Mouse (Mus musculus) CD4-positive naive resting alpha-beta T cell, adult 57 days (primary cell): ENCODE results near the gene Dnttip1. TPM values are rescaled to one million over a fixed set of nuclear protein-coding genes. Genes with fewer than 3 reads are reported as not detected.

Source experiments
- total RNA-seq: library from RNA; stranded (reverse); gene quantifications from one replicate; pipeline ENCODE4 v1.2.4, GENCODE M21; 2023

Dnttip1 gene
- 46.4 TPM for total RNA-seq

DNA sequence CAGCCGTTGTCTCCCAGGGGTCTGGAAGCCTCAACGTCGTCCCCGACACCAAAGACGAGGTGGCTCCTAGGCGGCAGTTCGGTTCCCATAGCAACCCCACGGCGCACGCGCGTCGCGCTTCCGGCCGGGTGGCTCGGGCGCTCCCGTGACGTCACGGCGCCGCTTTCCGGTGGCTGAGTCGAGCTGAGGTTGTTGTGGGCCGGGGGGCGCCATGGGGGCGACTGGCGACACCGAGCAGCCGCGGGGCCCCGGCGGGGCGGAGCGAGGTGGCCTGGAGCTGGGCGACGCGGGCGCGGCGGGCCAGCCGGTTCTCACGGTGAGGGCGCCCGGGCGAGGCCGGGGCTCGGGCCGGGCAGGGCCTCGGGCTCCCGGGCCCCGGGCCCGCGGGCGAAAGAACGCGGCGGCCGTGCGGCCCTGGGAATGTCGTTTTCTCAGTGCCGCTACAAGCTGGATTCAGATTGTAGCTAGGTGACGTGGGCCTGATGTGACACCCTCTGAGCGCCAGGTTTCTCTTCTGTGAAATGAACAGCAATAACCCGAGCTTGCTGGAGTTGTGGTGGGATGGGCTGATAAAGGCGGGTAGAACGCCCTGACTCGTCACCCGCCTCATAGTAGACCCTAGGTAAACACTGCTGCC is at the start of gene Dnttip1, which contains the start of gene Wfdc3:
Gene Dnttip1, plus strand, starts transcription at position 141 of the 637 bp plus-strand sequence.
Gene Wfdc3, minus strand, starts transcription at position 89 of the 637 bp plus-strand sequence.

GRCm38 (mm10) chr2:164698201-164698600 is 47.6 kb upstream of the Dnttip1 start, which contains the start of gene Spint4:
Gene Spint4 (plus strand): TSS chr2:164698501.

DNA sequence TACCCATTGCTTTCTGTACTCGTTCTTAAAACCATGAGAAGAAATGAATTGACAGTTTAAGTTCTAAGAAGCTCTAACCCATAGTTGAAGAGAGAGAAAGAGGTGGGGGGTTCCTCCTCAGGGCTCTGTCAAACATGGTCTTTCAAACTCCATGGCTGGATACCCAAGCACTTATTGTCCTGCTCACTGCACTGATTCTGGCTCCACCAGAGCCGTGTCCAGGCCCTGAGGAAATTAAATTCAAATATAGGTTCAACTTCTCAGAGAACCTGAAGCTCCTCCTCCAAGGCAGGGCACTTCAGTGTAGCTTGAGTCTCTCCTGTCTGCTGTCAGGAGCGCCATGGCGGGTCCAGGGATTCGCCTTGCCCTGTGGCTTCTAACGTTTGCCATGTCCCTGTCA is 30.8 kb upstream of the Dnttip1 start, which contains the start of gene Spint5:
Gene Spint5, plus strand, starts transcription at position 301 of the 400 bp plus-strand sequence.

GRCm38 (mm10) chr2:164769258-164770037 is 23.7 kb downstream of the Dnttip1 start, which contains the start of gene Ube2c:
Gene Ube2c (plus strand): TSS chr2:164769898.

DNA sequence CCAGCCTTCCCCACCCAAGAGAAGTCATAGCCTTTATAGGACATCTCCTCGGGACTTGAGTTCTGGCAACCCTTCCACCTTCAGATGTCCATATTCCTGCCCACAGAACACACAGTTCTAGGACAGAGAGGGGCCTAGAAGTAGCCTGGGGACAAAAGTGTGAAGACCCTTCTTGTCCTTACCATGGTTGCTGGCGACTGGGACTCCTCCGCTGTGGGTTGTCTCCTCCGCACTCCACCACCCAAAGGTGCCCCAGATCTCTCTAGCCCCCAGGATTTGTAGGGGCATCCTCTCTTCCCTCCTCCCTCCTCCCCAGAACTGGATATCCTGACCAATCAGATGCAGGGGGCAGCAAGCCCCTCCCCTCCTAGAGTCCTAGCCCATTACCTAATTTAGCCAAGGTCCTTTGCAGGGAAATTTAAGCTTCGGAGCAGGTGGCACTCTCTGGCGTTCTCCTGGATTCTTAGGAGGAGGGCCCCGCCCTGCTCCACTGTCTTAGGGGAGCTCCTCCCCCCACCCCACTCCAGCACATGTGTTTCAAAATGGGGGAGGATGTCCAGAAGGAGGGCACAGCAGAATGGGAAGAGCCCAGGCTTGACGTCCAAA is 33.8 kb downstream of the Dnttip1 start, which contains the start of gene Tnnc2:
Gene Tnnc2, minus strand, starts transcription at position 487 of the 606 bp plus-strand sequence.

GRCm38 (mm10) chr2:164785481-164786387 is 40.0 kb downstream of the Dnttip1 start, which contains the start of gene Snx21:
Gene Snx21 (plus strand): TSS chr2:164785823.

GRCm38 (mm10) chr2:164804533-164805331 is 58.9 kb downstream of the Dnttip1 start, which contains the start of the genes Acot8 and Zswim3:
Gene Acot8 (minus strand): TSS chr2:164804882.
Gene Zswim3 (plus strand): TSS chr2:164805098.

Other genes with a start within 250 kb of the Dnttip1 start
- 61.4 TPM for gene Pigt, start 248.5 kb upstream of the Dnttip1 start, total RNA-seq
- gene Wfdc2, start 183.6 kb upstream of the Dnttip1 start, total RNA-seq = 1.9 TPM
- gene Spint3, start 172.5 kb upstream of the Dnttip1 start, total RNA-seq = not detected
- gene Wfdc6a, start 160.5 kb upstream of the Dnttip1 start, total RNA-seq = not detected
- gene Eppin, start 152.4 kb upstream of the Dnttip1 start, total RNA-seq = not detected
- not detected for gene Wfdc6b, start 132.5 kb upstream of the Dnttip1 start, total RNA-seq
- not detected for gene Wfdc8, start 132.4 kb upstream of the Dnttip1 start, total RNA-seq
- gene Wfdc16, start 107.2 kb upstream of the Dnttip1 start, total RNA-seq = not detected
- not detected for gene Wfdc10, start 89.9 kb upstream of the Dnttip1 start, total RNA-seq
- gene Wfdc9, start 89.4 kb upstream of the Dnttip1 start, total RNA-seq = not detected
- not detected for gene Wfdc11, start 71.9 kb upstream of the Dnttip1 start, total RNA-seq
- gene Wfdc13, start 60.9 kb upstream of the Dnttip1 start, total RNA-seq = not detected
- gene Spint4, start 47.5 kb upstream of the Dnttip1 start, total RNA-seq = not detected
- gene Spint5, start 30.7 kb upstream of the Dnttip1 start, total RNA-seq = not detected
- gene Wfdc3, start 52 bp upstream of the Dnttip1 start, total RNA-seq = 0.35 TPM
- 1.9 TPM for gene Ube2c, start 23.9 kb downstream of the Dnttip1 start, total RNA-seq
- gene Tnnc2, start 34.0 kb downstream of the Dnttip1 start, total RNA-seq = not detected
- 0.65 TPM for gene Snx21, start 39.8 kb downstream of the Dnttip1 start, total RNA-seq
- 39.4 TPM for gene Acot8, start 58.9 kb downstream of the Dnttip1 start, total RNA-seq
- 3.0 TPM for gene Zswim3, start 59.1 kb downstream of the Dnttip1 start, total RNA-seq
- 11.9 TPM for gene Zswim1, start 76.7 kb downstream of the Dnttip1 start, total RNA-seq
- not detected for gene Spata25, start 82.6 kb downstream of the Dnttip1 start, total RNA-seq
- gene Ctsa, start 86.9 kb downstream of the Dnttip1 start, total RNA-seq = 91.4 TPM
- 0.59 TPM for gene Neurl2, start 87.5 kb downstream of the Dnttip1 start, total RNA-seq
- gene Pltp, start 111.7 kb downstream of the Dnttip1 start, total RNA-seq = 0.86 TPM
- gene Pcif1, start 133.3 kb downstream of the Dnttip1 start, total RNA-seq = 115 TPM
- 56.1 TPM for gene Zfp335, start 165.8 kb downstream of the Dnttip1 start, total RNA-seq
- gene Mmp9, start 194.8 kb downstream of the Dnttip1 start, total RNA-seq = 2.5 TPM
- gene Slc12a5, start 214.8 kb downstream of the Dnttip1 start, total RNA-seq = 0.15 TPM